Mouse (Mus musculus): ENCODE measurements around the gene Vamp8. TPM values are rescaled to one million over a fixed set of nuclear protein-coding genes. Genes with fewer than 3 reads are reported as not detected.

Gene Vamp8
- polyA plus RNA-seq, 1 experiment from 2014 or later: 105 TPM

GRCm38 (mm10) chr6:72399967-72400366 is 9.5 kb upstream of the Vamp8 start:
- H3K4me3 ChIP-seq (replicated peaks): no peak overlapping the region
- no peak overlapping the region for H3K27ac ChIP-seq
- no peaks in the 10 kb centered on the region for H3K36me3 ChIP-seq
- 45% methylated on average over 2 of the region's 2 CpGs for WGBS
- no peak overlapping the region for H3K9ac ChIP-seq (replicated peaks)
- no peak for ATAC-seq (ENCODE audit: insufficient number of reproducible peaks, insufficient read depth, low FRiP score, low TSS enrichment, low read depth)
- no peaks in the 10 kb centered on the region for H3K27me3 ChIP-seq
- no peak overlapping the region for H3K4me2 ChIP-seq
- no peaks in the 10 kb centered on the region for H3K9me3 ChIP-seq
- H3K4me1 ChIP-seq (replicated peaks): no peaks in the 10 kb centered on the region

GRCm38 (mm10) chr6:72396837-72397251 is 6.3 kb upstream of the Vamp8 start:
- H3K27me3 ChIP-seq: no peaks in the 10 kb centered on the region
- no peaks in the 10 kb centered on the region for H3K9me3 ChIP-seq
- H3K27ac ChIP-seq: no peak overlapping the region
- no peak overlapping the region for H3K4me2 ChIP-seq
- H3K4me1 ChIP-seq (replicated peaks): no peaks in the 10 kb centered on the region
- ATAC-seq (ENCODE audit: insufficient number of reproducible peaks, insufficient read depth, low FRiP score, low TSS enrichment, low read depth): no peak
- no peaks in the 10 kb centered on the region for H3K36me3 ChIP-seq
- no peak overlapping the region for H3K4me3 ChIP-seq (replicated peaks)
- 80% methylated on average over 10 of the region's 10 CpGs for WGBS
- no peak overlapping the region for H3K9ac ChIP-seq (replicated peaks)

GRCm38 (mm10) chr6:72392341-72392740 is 1.8 kb upstream of the Vamp8 start:
- Histone ChIP-seq H3K36me3 (no peaks in the 10 kb centered on the region; the same call in 1 of the 2 replicates), H3K4me2 (no peak overlapping the region), H3K27me3 (no peaks in the 10 kb centered on the region), H3K9ac (replicated peaks) (no peak overlapping the region), H3K4me1 (replicated peaks) (peaks cover 32% of the 10 kb centered on the region), H3K9me3 (no peaks in the 10 kb centered on the region), H3K4me3 (replicated peaks) (no peak overlapping the region), H3K27ac (no peak overlapping the region)
- 90% methylated on average over 5 of the region's 5 CpGs for WGBS
- ATAC-seq (ENCODE audit: insufficient number of reproducible peaks, insufficient read depth, low FRiP score, low TSS enrichment, low read depth): no peak

DNA sequence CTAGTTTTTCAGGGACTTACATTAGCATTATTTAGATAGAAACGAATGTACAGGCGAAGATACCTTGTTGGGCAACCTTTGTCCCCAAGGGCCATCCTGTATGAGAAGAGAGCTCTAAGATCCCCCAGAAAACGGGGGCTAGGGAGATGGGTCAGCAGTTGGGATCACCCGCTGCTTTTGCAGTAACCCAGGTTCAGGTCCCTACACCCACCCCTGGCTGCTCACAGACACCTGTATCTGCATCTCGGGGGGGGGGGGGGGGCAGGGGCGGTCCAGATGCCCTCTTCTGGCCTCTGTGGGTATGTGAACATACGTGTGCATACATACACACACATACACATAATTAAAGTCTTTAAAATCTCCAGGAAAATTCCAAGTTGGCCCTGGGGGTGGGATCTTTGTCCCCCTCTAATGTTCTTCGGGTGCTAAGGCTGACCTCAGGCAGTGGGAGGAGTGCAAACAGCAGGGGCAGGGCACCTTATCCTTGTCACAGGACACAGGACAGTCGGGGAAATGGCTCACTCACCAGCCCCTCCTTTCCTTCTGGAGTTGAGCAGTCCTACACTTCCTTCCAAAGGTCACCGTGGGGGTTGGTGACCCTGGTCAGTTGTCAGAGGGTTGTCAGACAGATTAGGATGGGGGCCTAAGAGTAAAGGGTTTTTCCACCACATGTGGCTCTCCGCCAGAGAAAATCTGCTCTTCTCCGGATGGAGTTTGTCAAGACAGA is 455 bp upstream of the Vamp8 start:
- 18% methylated on average over 12 of the region's 12 CpGs for WGBS
- Histone ChIP-seq H3K27ac (peak overlapping the region; percentile 94), H3K4me1 (replicated peaks) (peaks cover 32% of the 10 kb centered on the region), H3K36me3 (peaks cover 6% of the 10 kb centered on the region; the same call in 1 of the 2 replicates), H3K4me2 (peak overlapping the region; percentile 67), H3K4me3 (replicated peaks) (peak overlapping the region; percentile 54), H3K9me3 (no peaks in the 10 kb centered on the region), H3K27me3 (no peaks in the 10 kb centered on the region), H3K9ac (replicated peaks) (peak overlapping the region; percentile 72)
- ATAC-seq (ENCODE audit: insufficient number of reproducible peaks, insufficient read depth, low FRiP score, low TSS enrichment, low read depth): no peak

DNA sequence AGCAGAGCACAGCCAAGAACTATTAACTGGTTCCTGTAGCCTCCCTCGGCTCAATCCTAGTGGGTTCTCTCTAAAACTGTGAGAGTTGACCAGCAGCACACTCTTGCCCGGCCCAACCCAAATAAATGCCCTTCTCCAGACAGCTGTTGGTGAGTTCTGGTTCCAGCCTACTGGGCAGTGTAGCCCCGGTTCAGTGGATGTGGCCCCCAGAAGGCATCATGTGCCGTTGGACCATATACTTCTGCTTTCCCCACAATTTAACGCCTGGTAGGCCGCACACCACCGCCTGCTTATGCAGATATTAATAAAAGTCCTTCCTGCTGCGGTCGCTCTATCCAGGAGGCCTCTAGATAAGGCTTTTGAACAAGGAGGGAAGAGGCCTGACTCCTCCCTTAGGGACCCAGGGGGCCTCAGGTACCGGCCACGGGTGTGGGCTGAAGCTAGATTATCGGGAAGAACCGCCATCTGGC is 997 bp downstream of the Vamp8 start:
- peaks cover 32% of the 10 kb centered on the region for H3K4me1 ChIP-seq (replicated peaks)
- H3K9me3 ChIP-seq: no peaks in the 10 kb centered on the region
- peak overlapping the region; percentile 54 for H3K4me3 ChIP-seq (replicated peaks)
- H3K36me3 ChIP-seq: peaks cover 20% of the 10 kb centered on the region
- H3K4me2 ChIP-seq: peak overlapping the region; percentile 67
- ATAC-seq (ENCODE audit: insufficient number of reproducible peaks, insufficient read depth, low FRiP score, low TSS enrichment, low read depth): peak; percentile 48; the same call in 1 of the 2 replicates
- peak overlapping the region; percentile 94 for H3K27ac ChIP-seq
- WGBS: 19% methylated on average over 13 of the region's 13 CpGs
- H3K27me3 ChIP-seq: no peaks in the 10 kb centered on the region
- peak overlapping the region; percentile 72 for H3K9ac ChIP-seq (replicated peaks)

DNA sequence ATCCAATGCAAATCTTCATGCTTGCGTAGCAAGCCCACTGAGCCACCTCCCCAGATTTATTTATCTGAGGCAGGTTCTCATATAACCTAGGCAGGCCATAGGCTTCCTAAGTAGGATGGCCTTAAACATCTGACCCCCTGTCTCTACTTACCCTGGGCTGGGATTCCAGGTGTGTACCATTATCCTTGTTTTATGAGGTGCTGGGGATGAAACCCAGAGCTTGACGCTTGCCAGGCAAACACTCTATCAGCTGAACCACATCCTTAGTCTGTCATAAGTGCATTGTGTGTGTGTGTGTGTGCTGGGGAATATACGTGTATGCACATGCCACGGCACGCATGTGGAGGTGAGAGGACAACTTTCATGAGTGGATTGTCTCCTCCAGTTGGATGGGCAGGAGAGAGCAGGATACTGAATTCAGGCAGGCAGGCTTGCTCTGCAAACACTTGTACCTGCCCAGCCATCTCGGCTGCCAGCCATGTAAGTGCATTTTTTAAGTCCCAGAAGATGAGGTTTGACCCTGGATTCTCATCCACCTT is 1.6 kb downstream of the Vamp8 start:
- peaks cover 26% of the 10 kb centered on the region for H3K36me3 ChIP-seq
- H3K9ac ChIP-seq (replicated peaks): peak overlapping the region; percentile 72
- H3K4me2 ChIP-seq: peak overlapping the region; percentile 67
- H3K27ac ChIP-seq: no peak overlapping the region; the same call in 1 of the 2 replicates
- no peaks in the 10 kb centered on the region for H3K27me3 ChIP-seq
- peak overlapping the region; percentile 54; the same call in 1 of the 2 replicates for H3K4me3 ChIP-seq (replicated peaks)
- ATAC-seq (ENCODE audit: insufficient number of reproducible peaks, insufficient read depth, low FRiP score, low TSS enrichment, low read depth): no peak
- H3K4me1 ChIP-seq (replicated peaks): peaks cover 32% of the 10 kb centered on the region
- 43% methylated on average over 6 of the region's 6 CpGs for WGBS
- H3K9me3 ChIP-seq: no peaks in the 10 kb centered on the region

DNA sequence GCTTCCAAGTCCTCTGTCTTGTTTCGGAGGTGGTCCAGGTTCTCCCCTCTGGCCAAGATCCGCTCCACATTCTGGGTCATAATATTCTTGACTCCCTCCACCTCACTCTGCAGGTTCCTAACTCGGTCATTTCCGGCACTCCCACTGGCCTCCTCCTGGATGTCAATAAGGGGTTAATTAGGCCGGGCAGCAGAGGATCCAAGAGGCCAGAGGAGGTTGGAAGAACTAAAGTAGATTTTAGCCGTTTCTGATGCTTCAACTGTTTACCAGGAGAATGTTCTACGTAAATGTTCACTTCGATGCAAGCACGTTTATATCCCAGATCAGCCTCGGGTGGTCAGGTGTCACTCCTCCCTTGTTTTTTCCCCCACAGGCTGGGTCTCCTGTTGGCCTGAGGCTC is 2.2 kb downstream of the Vamp8 start:
- H3K36me3 ChIP-seq: peaks cover 26% of the 10 kb centered on the region
- WGBS: 44% methylated on average over 10 of the region's 10 CpGs
- H3K4me3 ChIP-seq (replicated peaks): no peak overlapping the region
- no peaks in the 10 kb centered on the region for H3K27me3 ChIP-seq
- H3K9ac ChIP-seq (replicated peaks): no peak overlapping the region
- no peak for ATAC-seq (ENCODE audit: insufficient number of reproducible peaks, insufficient read depth, low FRiP score, low TSS enrichment, low read depth)
- H3K4me2 ChIP-seq: peak overlapping the region; percentile 67; the same call in 1 of the 2 replicates
- H3K9me3 ChIP-seq: no peaks in the 10 kb centered on the region
- H3K27ac ChIP-seq: no peak overlapping the region
- H3K4me1 ChIP-seq (replicated peaks): peaks cover 32% of the 10 kb centered on the region

DNA sequence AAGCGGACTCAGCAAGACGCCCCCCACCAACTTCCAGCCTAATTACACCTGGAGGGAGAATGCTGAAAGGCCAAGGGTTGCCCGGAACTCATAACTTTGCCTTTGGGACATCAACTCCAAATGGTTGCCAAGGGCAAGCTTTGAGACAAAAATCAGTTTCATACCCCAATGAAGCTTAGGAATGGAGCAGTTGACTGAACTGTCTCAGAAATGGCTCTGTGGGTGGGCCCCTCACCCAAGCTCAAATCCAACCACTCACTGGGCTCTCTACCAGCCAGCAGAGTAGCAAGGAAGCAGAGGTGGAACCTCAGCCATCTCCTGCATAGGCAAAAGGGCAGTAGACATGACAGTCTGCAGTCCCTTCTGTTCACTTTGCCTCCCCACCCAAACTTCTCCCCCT is 2.7 kb downstream of the Vamp8 start:
- Histone ChIP-seq H3K9me3 (no peaks in the 10 kb centered on the region), H3K27me3 (no peaks in the 10 kb centered on the region), H3K27ac (no peak overlapping the region), H3K36me3 (peaks cover 26% of the 10 kb centered on the region), H3K4me2 (peak overlapping the region; percentile 67; the same call in 1 of the 2 replicates), H3K4me3 (replicated peaks) (no peak overlapping the region), H3K4me1 (replicated peaks) (peaks cover 32% of the 10 kb centered on the region), H3K9ac (replicated peaks) (no peak overlapping the region)
- ATAC-seq (ENCODE audit: insufficient number of reproducible peaks, insufficient read depth, low FRiP score, low TSS enrichment, low read depth): no peak
- 43% methylated on average over 3 of the region's 3 CpGs for WGBS

DNA sequence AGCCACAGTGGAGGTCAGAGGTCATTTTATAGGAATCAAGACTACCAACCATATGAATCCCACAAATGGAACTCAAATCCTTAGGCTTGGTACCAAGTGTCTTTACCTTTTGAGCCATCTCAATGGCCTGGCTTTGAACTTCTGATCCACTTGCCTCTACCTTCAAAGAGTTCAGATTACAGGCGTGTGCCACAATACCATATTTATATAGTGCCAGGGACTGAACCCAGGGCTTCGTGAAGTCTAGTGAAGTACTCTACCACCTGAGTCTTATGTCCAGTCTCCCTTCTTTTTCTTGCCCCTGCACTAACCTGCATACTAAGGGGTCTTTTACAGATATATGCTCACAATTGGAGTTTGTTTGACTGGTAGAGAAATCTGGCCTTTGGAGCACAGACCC is 3.9 kb downstream of the Vamp8 start:
- Histone ChIP-seq H3K9me3 (no peaks in the 10 kb centered on the region), H3K4me2 (no peak overlapping the region), H3K9ac (replicated peaks) (no peak overlapping the region), H3K27ac (no peak overlapping the region), H3K4me3 (replicated peaks) (no peak overlapping the region), H3K27me3 (no peaks in the 10 kb centered on the region), H3K4me1 (replicated peaks) (peaks cover 32% of the 10 kb centered on the region), H3K36me3 (peaks cover 26% of the 10 kb centered on the region)
- ATAC-seq (ENCODE audit: insufficient number of reproducible peaks, insufficient read depth, low FRiP score, low TSS enrichment, low read depth): no peak
- WGBS: 93% methylated on average over 2 of the region's 2 CpGs

DNA sequence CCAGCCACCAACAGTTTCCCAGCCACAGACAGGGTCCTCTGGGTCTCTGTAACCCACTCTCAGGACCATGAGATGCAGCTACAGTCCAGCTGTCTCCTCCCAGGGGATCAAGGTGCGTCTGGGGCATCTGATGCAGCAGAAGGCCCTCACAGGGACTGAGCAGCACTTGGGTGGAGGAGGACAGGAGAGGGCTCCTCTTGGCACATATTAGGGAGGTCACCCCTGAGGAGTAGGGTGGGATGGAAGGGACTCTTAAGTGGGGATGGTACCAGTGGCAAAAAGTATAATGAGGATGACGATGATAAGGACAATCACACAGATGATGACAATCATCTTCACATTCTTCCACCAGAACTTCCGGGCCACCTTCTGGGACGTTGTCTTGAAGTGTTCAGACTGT is 5.2 kb downstream of the Vamp8 start:
- ATAC-seq (ENCODE audit: insufficient number of reproducible peaks, insufficient read depth, low FRiP score, low TSS enrichment, low read depth): no peak
- Histone ChIP-seq H3K4me1 (replicated peaks) (peaks cover 28% of the 10 kb centered on the region), H3K9me3 (no peaks in the 10 kb centered on the region), H3K4me3 (replicated peaks) (no peak overlapping the region), H3K36me3 (peaks cover 26% of the 10 kb centered on the region), H3K4me2 (no peak overlapping the region), H3K27ac (no peak overlapping the region), H3K9ac (replicated peaks) (no peak overlapping the region), H3K27me3 (0 out of 2 replicates have a peak, but pooled peaks cover 3% of the 10 kb centered on the region)
- 90% methylated on average over 4 of the region's 4 CpGs for WGBS

GRCm38 (mm10) chr6:72383952-72384351 is 6.6 kb downstream of the Vamp8 start:
- H3K27me3 ChIP-seq: peaks cover 14% of the 10 kb centered on the region; the same call in 1 of the 2 replicates
- H3K4me2 ChIP-seq: no peak overlapping the region
- WGBS: 93% methylated on average over 7 of the region's 7 CpGs
- no peak overlapping the region for H3K9ac ChIP-seq (replicated peaks)
- H3K36me3 ChIP-seq: peaks cover 26% of the 10 kb centered on the region
- peaks cover 29% of the 10 kb centered on the region for H3K4me1 ChIP-seq (replicated peaks)
- ATAC-seq (ENCODE audit: insufficient number of reproducible peaks, insufficient read depth, low FRiP score, low TSS enrichment, low read depth): no peak
- H3K4me3 ChIP-seq (replicated peaks): no peak overlapping the region
- H3K27ac ChIP-seq: no peak overlapping the region
- no peaks in the 10 kb centered on the region for H3K9me3 ChIP-seq
